Mouse (Mus musculus): Measurements from ENCODE around the gene Polg.

Gene Polg

DNA sequence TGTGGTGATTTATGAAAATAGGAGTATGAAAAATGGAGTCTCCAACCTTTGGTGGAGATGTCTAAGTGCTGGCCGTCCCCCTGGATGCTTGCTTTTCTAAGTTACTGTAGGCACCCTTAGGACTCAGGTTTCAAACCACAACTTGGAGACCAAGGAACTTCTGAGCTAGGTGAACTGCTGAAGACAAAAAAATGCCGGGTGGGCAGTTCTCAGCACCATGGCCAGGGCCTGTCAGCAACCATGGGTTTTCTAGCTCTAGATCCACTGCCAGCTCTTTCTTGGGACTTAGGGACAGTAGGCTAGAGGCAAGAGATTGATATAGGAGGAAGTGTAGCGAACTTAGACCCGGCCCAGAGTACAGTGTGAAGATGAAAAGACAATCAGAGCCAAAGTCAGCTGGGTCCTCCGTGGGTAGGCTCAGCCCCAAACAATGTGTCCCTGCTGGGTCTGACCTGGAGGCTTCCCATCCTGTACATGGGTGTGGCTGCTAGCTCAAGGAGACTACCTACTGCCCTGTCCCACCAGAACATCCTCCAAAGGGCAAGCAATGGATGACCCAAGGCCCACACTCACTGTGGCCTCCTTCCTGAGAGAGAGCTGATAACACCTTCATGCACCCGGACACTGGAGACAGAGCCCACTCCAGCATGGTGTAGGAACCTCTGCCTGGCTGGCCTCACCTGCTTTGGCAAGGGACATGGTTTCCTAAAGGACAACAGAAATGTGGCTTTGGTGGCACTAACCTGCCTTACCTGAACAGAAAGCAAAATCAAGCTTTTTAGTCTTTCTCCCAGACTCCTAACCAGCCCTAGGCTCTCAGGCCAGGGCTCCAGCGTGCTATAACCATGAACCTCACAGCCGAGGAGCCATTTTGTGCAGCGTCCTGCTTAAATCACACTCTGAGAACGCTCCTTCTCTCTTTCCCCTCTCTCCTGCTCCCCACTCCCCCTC lies 36.3 kb upstream of the Polg start:
- DNase-seq: no peak

DNA sequence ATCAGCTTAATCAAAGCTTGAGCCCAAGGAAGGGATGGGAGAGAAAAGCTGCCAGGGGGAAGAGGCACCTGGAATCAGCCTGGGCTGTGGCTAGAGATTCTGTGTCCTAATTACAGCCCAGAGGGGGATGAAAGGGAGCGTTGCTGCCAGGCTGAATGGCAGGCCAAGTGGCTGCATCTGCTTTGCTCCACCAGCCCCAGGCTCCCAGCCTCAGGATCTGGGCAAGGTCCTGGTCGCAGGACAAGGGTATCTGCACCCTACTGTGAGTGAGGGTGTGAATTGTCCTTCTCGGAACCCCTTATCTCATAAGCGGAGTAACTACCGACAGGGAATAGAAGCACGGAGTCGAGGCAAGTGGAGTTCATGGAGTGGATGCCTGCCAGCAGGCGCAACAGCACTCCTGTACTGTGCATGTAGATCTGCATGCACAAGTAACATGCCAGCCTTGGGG lies 35.4 kb upstream of the Polg start:
- no peak for DNase-seq

DNA sequence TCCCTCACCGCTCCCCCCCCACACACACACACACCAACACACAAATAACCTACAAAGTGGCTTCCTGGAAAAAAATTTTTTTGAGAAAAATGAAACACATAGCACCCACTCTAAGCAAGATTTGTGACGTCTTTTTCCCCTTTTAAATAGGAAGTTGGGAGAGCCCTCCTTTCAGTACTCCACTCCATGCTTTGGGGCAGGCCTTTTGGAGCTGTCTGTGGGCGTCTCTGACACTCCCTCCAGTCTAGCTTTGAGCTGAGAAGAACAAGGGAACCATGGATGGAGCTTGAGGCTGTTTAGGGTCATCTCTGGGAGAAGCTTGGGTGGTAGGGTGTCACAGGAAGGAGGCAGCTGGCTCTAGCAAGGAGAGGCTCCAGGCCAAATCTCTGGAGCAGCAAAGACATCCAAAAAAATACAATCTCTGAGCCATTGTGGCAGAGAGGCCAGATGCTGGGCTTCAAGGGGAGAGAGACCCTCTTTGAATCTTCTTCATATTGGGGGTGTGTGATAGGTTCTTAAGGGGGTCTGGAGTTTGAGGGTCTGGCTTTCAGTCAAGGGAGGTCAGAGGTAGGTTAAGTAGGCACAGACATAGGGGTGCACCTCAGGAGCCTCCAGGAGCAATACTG lies 34.6 kb upstream of the Polg start:
- no peak for DNase-seq

DNA sequence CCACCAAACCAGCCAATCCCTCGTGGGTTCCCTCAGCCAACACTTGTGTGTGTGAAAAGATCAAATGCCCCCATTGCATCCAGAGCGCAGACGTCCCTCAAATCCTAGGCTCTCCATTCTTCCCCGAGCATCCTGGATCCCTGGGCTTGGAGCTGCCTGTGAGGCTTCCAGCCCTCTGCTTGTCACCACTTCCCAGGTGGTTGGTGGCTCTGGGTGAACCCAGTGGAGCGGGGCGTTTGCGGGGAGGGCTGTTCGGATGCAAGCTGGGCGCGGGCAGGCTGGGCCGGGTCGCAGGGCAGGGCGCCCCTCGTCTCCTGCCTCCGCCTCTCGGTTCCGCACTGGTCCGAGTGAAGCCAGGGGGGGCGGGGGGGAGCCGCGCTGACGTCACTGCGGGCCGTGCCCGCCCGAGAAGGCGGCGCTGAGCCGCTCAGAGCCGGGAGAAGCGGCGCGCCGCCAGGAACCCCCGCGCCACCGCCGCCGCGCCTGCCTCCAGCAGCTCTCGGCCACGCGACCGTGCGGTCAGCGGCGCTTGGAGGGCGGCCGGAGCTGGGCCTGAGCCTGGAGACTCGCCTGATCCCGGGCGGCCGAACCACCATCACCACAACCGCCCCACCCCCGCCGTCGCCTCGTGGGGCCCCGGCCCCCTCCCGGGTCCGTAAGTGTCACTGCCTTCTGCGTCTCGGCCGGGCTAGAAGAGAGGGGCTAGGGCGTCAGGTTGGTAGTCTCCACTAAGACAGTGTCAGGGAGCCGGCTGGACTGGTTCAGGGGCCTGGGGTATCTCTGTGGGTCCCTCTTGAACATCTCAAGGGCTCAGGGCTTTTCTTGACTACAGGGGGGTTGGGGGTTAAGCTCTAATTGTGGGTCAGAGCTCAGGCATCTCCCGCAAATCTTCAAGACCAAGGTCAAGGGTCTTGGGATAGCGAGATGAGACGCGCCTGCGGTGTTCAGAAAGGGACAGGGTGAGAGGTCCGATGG lies 33.7 kb upstream of the Polg start:
- no peak for DNase-seq

DNA sequence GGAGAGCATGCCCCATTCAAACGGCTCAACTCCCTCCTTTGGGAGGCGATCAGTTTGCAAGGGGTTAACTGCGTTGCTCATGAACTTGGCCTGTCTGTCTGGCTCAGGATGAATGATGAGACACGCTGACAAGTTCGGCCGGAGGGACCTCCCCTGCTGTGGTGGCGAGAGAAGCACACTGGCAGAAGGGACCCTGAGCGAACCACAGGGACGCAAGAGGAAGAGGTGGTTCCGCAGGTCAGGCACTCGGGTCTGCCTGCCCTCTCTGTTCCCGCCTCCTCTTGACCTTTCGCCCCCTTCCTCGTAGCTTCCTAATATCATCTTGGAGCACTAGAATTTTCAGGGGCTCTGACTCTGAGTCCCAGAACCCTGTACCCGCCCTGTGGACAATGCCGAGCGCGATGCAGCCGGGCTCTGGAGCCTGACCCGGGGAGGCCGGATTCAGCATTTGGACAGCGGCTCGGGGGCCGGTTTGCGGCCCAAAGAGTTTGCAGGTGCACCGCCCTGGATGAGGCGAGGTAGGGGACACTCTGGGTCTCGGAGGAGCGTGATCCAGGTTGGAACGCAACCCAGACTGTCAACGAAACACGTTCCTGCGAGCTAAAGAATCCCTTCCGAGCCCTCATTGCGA lies 32.9 kb upstream of the Polg start:
- peak; percentile 43 for DNase-seq

DNA sequence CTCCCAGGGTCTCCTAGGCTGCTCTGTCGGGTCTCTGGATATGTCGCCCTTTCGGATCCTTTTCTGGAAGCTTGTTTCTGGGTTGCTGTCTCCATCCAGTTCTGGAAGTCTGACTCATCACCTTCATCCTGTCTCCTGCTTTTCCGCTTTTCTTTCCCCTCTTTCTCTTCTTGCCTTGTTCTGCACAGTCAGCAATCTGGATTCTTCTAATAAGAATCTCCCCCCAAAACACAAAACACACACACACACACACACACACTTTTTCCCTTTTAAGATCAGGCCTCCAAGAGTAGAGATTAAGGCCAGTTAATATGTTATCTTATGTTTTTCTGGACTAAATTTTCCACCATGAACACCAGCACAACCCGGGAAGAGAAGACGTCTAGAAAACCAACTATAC lies 32.2 kb upstream of the Polg start:
- DNase-seq: no peak

DNA sequence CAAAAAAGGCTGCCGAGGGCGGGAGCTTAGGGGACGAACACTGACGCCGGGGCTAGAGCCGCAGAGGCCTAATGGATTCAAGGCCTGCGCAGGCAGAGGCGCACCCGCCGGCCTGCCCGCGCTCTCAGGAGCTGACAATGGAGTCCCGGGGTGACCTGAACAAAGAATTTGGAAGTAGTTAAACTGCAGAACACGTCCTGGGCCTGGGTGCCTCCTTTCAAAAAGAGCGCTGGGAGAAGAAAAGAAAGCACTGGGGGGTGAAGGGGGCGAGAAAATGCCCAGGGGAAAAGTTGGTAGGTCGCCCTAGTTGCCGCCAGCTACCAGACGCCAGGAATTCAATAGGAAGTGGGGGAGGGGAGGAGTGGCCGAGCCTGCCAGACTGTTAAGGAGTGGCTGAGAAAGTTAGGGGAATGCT lies 31.5 kb upstream of the Polg start:
- DNase-seq: no peak

DNA sequence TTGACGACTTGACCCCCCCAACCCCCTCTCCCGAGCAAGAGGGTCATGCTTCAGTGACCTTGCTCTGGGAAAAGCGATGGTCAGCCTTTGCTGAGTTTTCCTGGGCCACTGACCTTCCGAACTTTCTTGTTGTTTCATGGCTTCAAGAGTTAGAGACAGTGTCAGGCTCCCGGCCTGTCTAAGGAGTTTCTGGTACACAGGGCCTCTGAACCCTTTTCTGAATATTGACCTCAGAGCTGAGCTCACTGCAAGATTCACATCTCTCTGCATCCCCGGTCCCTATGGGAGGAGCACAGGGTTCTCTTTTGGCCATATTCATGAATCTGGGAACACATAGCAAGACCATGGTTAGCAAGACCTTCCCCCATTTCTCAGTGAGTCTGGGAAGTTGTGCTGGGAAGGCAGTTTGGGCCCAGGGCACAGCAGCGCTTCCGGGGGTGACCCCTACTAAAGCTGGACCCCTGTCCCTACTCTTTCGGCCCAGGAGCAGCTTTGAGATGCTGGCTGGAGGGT lies 30.7 kb upstream of the Polg start:
- DNase-seq: no peak

DNA sequence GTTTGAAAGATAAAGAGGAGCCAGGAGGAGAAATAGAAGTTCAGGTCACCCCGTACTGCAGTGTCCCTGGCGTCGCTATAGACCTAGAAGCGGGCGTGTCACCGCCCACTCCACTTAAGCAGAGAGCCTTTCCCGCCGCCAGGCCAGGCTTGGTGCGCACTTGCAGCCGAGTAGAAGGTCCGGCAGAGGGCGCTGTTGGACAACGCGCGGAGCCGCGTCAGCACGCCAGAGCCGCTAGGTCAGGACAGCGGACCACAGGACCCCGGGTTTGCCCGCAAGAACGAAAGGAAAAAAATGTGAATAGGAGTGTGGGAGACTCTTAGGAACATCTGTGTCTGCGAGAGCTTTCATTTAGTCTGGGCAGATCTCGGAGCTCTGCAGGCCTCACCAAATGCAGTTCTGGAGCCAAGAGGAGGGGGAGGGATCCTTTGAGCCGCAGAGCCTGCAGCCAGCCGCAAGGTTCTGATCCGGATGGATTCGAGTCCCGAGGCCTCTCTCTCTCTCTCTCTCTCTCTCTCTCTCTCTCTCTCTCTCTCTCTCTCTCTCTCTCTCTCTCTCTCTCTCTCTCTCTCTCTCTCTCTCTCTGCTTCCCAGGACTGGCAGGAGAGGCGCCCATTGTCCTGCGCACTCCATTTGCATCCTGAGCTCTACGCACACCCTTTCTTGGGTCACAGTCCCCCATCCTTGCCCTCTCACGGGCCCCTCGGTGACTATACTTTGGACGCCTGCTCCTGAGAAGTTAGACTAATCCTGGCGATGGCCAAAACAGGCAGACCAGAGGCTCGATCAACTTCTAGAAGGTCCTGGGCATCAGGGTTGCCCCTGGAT lies 30.0 kb upstream of the Polg start:
- DNase-seq: peak; percentile 89

DNA sequence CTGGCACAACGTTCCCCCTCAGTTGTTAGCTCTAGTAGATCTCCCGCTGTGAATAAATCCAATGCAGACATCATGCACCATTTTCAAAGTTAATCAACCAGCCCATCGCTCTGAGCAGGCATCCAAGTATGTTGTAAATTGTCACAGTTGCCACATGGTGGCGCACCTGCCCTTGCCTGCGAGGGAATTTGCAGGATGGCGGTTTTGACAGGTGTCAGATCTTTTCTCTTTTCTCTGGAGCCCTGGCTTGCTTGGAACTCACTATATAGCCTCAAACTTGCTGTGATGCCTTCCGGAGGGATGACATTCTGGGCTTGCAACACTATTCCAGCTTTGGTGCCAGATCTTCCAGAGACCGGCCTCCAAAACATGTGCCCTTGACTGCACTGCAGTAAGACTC lies 27.8 kb upstream of the Polg start:
- DNase-seq: peak; percentile 49

DNA sequence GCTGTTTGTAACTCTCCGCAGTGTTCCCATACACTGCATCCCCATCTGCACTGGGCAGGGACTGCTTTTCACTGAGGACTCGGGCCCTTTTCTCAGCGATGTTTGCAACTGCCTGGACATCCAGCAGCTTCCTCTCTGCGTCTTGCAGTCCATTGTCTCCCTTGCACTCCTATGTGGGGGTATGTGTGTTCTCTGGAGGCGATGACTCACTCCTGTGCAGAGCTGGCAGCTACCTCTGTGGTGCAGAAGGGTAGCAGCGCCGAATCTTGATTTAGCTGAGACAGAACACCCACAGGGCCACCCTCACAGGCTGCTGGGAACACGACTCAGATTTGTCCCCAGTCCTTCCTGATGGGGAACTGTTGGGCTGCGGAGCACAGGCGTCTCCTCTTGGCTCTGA lies 20.4 kb upstream of the Polg start:
- no peak for DNase-seq

DNA sequence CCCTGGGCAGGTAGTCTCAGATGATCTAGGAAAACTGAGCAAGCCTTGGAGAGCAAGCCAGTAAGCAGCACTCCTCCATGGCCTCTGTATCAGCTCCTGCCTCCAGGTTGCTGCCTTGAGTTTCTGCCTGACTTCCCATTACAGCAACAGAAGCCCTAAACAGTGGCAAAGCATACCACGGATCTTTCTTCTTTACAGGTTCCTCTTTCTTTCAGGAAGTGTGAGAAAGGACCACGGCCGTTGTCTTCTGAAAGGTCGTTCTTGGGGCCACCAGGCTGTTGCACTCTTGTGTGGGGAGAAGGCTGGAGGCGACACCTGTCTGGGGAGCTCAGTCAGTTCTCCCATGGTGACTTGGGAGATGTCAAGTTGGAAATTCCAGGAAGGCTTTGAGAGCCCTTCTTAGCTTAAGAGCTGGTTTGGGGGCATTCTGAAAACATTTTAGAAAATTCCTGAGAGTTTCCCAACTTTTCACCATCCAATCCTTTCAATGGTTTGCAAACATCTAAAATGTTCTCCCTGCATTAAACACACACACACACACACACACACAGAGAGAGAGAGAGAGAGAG lies 8.8 kb upstream of the Polg start:
- DNase-seq: no peak

DNA sequence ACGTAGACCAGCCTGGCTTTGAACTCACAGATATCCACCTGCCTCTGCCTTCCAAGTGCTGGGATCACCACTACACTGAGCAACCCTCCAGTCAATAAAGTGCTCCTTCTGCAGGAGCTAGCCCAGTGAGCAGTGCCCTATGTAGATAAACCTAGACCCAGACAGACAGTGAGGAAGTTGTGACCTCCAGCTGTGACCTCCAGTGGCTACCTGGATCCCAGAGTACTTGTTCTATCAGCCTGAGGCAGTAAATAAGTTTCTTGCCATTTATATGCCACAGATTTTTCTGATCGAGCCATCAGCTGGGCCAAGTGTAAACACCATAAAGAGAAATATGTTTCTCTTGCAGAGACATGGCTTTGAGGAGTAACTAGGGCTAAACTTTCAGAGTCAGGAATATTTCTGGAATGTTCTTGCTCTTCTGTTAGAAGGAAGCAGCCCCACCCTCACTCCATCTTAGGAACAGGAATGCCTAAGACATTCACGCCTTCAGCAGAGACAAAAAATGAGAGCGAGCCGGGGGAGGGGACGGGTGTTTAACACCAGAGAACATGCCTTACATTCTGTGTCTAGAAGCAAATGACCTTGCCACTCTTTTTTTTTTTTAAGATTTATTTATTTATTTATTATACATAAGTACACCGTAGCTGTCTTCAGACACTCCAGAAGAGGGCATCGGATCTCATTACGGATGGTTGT lies 7.5 kb upstream of the Polg start:
- DNase-seq: no peak

DNA sequence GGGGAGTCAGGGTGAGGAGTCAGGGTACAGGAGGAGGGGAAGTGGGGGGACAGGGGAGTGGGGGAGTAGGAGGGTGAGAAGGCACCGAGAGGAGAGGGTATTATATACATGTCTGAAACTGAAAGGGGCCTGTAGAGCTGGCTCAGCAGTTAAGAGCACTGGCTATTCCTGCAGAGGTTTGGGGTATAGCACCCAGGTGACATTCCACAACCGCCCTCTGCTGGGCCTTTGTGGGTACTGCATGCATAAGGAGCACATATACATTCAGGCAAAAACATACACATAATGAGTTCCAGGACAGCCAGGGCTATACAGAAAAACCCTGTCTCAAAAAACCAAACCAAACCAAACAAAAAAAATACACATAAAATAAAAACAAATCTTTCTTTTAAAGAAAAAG lies 6.6 kb upstream of the Polg start:
- DNase-seq: no peak

DNA sequence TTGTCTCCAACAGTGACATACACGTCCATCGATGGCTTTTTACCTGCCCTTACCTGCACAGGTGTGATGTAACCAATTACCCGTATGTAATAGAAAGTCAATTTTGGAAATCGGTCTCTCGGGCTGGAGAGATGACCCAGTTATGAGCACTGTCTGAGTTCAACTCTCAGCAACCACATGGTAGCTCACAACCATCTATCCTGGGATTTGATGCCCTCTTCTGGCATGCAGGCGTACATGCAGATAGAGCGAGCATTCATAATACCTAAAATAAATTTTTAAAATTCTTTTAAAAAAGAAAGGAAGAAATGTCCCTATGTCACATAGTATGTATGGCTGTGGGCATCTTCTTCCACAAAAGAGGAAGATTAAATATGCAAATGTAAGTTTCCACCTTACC lies 5.3 kb upstream of the Polg start:
- no peak for DNase-seq

DNA sequence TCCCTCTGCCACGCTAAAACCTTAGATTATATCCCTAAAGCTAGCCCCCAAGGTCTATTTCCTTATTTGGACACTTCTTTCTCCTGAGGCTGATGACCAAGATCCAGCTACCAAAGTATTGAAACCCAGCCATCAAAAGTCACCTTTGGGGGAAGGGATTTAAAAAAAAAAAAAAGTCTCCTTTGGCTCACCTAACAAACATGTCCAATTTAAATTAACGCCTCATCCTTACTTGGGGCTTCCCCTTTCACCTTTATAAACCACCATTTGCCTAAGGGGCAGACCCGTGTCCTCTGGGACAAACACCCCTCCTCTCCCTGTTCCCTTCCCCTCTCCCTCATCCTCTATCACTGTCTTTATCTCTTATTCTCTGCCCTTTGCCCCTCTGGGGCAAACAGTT lies 4.6 kb upstream of the Polg start:
- no peak for DNase-seq

DNA sequence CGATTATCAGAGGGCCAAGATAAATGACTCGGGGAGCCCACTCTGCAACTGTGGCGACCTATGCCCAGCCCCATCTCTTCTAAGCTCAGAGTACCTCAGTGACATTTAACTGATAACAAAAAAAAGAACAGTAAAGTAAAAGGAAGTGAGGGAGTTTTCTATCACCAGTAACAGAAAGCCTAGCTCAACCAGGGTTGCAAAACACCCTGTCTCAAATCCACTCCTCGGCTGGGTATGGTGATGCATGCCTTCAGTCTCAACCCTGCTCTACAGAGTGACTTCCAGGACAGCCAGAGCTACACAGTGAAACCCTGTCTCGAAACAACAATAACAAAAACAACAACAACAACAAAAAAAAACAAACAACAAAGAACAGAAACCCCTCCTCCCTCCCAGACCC lies 3.6 kb upstream of the Polg start:
- no peak for DNase-seq

DNA sequence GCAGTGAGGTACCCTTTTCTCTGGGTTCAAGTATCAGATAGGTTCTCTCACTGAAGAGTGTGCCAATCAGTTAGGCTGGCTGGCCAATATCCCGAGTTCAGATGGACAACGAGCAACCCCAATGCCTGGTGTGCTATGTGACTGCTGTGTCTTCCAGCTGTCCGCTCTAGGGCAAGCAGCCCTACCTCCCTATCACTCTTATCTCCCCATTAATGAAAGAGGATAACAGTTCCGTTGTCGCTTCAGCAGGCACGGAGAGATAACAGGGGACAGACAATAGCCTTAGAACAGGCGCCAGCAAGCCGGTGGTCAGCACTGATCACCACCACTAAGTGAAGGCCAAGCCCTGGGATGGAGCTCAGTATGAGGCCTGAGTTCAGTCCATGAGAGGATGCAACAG lies 2.8 kb upstream of the Polg start:
- DNase-seq: no peak

DNA sequence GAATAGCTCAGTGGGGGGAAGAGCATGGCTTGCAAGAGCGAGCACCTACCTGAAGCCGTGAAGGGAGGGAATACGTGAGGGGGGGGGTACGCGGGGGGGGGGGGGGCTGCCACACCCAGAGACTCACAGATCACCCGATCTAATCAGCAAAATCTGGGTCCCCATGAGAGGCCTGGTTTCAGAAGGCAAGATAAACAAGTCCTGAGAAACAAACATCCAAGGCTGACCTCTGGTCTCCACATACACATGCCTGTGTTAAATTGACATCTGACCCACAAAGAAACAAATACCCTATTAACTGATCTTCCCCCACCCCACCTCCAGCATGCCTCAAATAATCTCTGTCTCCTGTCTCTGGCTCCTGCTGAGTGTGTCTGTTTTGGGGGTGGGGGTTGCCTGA lies 1.8 kb upstream of the Polg start:
- no peak for DNase-seq

DNA sequence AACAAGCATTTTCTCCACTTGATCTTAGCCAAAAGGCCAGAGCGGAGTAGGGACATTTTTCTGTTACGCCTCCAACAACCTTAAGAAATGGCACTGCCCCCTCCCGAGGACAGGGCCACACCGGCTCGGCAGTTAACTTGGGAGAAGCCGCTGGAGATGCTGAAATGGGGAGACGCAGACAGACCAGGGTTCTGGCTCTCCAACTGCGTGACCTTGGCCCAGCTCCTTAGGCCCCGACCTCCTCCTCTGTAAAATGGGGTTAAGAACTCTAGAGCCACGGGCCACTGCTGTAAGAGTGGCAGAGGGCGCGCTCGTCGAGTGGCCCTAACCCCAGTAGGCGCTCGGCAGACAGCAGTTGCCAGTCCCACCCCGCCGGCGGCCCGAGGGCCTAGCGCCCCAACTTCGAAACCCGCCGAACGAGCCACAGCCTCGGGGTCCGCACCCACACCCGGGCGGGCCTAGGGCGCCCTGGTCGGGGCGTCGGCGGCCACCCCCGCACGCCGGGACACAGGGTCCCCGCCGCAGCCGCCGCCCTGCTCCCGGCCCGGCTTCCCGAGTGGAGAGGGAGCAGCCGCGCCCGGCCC lies 609 bp downstream of the Polg start:
- DNase-seq: no peak
